Mouse (Mus musculus) layer of hippocampus, adult 8-10 months (tissue): ENCODE data around the gene Zdhhc8. TPM values are rescaled to one million over a fixed set of nuclear protein-coding genes. Genes with fewer than 3 reads are reported as not detected.
A peak's percentile ranks its signal among the peaks of the same experiment; 100 is the strongest.
"Not testable (repeated sequence)": the region's sequence is repeated elsewhere in the genome, so short reads cannot be mapped to it uniquely, and the experiment has no call there.

Experiments used
- DNase-seq, 2 experiments: peaks; one replicate each; pipeline ENCODE4 v3.0.0; 2022; ENCODE audit warnings: low spot score in 2 of 2
- total RNA-seq, 4 experiments: library from RNA; stranded (reverse); gene quantifications; 2 replicates each; pipeline ENCODE4 v1.2.4; 2022

Gene Zdhhc8
- total RNA-seq, 4 experiments from 2014 or later: 60.7 to 90.9 (median 69.7) TPM

DNA sequence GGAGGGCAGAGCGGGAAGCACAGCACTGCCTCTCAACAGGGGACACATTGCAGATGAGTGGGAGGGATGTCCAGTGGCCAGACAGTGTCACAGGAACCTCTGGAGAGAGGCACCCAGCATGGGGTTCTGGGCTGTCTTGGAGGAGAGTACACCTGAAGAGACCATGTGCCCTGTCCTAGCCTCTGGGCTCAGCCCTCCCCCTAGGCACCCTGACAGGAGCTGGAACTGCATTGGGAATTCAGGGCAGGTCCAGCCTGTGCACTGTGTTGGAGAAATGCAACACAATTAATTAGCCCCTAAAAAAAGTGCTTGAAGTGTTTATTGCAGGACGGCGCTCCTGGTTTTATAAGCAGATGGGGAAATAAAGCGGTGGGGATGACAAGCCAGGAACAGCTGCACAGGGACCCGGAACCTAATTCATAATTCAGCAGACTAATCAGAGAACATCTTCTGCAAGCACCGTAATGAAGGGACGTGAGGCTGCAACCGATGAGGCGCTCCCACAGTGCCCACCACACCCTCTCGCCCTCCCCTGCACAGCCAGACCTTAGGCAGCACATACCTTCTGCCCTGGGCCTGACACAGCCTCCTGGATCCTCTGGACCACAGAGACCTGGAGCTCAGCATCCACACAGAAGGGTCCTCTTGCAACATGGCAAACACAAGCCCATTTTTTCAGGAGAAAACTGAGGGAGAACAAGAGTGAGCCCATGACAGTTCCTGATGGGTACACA lies 36.4 kb downstream of the Zdhhc8 start:
- no peak for DNase-seq

- DNase-seq: no peak
These were observed 37.1 kb downstream of the Zdhhc8 start for GRCm38 (mm10) chr16:18197881-18198280.

- DNase-seq: not testable (repeated sequence)
These were observed 39.4 kb downstream of the Zdhhc8 start for GRCm38 (mm10) chr16:18195561-18195960.

- DNase-seq: peak in 1 of 2 experiments; percentile 63
These were observed 39.9 kb downstream of the Zdhhc8 start for GRCm38 (mm10) chr16:18195068-18195467.

DNA sequence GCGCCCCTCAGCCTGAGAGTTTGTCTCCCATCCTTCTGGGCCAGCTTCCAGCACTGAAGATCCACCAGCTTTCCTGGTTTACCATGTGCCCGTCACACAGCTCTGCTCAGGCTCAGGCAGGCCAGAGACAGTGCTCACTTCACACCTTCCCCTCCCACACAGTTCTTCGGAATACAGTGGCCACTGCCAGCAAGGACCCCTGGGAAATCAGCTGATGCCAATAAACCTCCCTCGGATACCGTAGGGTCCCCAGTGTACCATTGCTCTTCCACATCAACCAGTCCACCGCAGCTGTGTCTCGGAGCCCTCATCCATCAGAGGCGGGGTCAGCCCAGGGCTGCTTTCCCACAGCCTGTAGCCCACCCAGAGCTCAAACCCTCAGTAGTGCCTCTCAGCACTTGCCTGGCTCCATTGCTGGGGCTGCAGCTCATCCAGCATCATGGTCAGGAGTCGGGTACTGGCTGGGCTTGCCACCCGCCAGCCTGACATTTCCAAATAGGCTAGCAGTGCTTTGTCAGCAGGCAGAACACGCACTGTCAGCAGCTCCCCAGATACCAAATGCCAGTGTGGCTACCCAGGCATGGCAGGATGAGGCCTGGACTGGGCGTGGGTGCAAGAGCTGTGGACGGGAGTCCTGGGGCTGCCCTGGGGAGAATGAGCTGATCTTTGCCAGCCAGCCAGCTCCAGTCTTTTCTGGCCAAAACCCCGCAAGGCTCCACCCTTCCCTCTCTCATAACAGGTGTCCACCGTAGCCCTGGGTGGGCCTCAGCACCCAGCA lies 40.5 kb downstream of the Zdhhc8 start:
- no peak for DNase-seq

GRCm38 (mm10) chr16:18191006-18191405 lies 43.9 kb downstream of the Zdhhc8 start:
- DNase-seq: no peak

DNA sequence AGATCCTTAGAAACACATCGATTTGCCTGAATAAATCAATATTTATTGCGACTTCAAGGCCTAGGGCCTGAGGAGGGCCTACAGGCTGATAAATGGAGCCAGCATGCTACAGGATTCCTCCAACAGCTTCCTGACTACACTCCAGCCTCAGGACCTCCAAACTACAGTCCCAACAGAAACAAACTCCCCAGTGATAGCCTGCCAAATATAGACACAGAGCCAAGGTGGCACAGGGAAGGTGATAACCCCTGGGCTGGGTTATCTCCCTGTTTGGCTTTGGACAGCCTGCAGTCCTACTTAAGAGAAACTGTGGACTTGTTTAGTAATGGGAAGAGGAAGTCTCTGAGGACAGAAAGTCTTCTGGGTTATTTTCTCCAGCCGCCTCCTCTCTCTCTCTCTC lies 47.7 kb downstream of the Zdhhc8 start:
- no peak for DNase-seq

DNA sequence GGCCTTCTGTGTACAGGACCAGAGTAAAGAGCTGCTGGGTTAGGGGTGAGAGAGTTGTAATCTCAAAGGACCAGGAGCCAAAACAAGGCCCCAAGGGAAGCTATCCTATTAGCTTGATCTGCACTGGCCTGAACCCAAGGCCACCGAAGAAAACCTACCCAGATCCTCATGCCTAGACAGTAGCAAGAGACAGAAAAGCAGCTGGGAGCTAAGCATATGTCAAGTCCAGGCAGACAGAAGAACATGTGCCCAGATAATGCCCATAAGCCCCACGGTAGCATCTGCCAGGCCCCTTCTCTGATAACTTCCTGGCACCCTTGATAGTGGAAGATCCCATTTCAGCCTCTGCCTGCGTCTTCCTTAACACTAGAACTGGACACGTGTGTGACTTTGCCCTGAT lies 48.1 kb downstream of the Zdhhc8 start:
- DNase-seq: no peak

- no peak for DNase-seq
These were observed 49.1 kb downstream of the Zdhhc8 start for GRCm38 (mm10) chr16:18185715-18186449.

GRCm38 (mm10) chr16:18182766-18183165 lies 52.2 kb downstream of the Zdhhc8 start:
- no peak for DNase-seq

DNA sequence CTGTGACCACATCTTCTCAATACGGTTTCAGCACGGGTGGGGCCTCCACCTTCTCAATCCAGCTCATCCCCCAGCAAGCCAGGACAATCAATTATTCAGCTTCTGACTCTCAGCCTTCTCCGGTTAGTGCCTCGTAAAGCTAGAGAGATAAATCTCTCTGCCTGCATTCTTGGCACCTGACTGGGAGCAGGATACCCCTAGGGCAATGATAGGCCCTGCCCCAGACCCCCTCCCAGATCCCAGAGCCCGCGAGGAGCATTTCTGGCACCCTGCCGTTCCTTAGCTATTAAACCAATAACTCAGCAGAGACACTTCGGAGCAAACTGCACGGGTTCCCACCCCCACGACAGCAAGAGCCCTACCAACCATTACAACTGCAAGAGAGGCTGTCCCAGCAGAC lies 53.5 kb downstream of the Zdhhc8 start:
- no peak for DNase-seq

- no peak for DNase-seq
These were observed 55.3 kb downstream of the Zdhhc8 start for GRCm38 (mm10) chr16:18179591-18179990.

GRCm38 (mm10) chr16:18176758-18177157 lies 58.2 kb downstream of the Zdhhc8 start:
- DNase-seq: no peak

GRCm38 (mm10) chr16:18175817-18176541 lies 59.0 kb downstream of the Zdhhc8 start:
- no peak for DNase-seq

- no peak for DNase-seq
These were observed 61.1 kb downstream of the Zdhhc8 start for GRCm38 (mm10) chr16:18173788-18174187.

DNA sequence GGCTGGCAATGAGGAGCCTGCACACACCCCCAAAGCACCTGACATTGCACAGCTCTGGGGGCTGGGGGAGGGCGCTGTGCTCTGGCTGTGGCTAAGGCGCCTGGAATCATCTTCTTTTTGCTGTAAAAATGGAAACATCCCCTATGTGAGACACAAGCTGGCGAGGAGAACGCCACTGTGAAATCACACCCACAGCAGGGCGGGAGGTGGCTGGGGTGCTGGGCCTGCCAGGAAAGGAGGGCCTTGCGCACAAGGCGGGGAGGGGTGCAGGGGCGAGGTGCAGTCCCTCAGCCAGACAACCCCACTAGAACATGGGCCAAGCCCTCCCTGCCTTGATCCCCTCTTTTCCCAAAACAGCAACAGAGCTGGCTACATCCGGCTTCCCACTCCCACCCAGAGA lies 61.7 kb downstream of the Zdhhc8 start:
- peak; percentile 62 to 75 for DNase-seq

DNA sequence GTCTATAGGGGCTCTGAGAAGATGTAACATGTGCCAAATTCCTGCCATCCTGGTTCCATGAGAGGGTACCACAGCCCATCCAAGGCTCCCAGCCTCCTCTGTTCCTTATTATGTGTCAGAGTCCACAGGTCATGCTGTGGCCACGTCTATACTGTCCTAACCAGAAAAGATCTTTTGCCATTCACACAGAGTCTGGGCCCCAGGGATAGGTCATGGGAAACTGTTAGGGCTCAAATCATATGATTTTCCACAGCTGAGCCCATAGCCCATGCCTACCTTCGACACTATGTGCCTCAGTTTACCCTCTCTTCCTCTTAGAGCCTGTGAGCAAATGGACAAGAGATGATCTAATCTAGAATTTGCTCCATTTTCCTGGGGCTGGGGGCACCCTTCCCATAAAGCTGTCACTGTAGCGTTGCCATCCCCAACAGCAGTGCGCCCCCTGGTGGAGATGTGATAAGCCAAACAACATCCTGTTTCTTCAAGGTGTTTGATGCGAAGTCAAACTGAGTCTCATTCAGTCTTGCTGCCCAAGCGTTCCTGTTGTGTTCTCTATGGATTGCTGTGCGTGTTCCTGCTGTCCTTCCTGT lies 62.6 kb downstream of the Zdhhc8 start:
- DNase-seq: peak; percentile 70 to 84
